Mouse (Mus musculus) ES-Bruce4 (cell line): ENCODE data around the gene BC029722. TPM values are rescaled to one million over a fixed set of nuclear protein-coding genes. Genes with fewer than 3 reads are reported as not detected.

Experiments
- H3K27ac ChIP-seq: 2 replicates; pipeline ENCODE4 v1.5.1; 2012; ENCODE audit warnings: low read length, inconsistent platforms; ENCODE audit not compliant: insufficient read depth
- H3K27me3 ChIP-seq: 2 replicates; pipeline ENCODE4 v1.6.1; 2012; ENCODE audit warnings: mild to moderate bottlenecking, low read length, inconsistent platforms; ENCODE audit not compliant: control insufficient read depth, poor library complexity, insufficient read depth, severe bottlenecking
- H3K36me3 ChIP-seq: 2 replicates; pipeline ENCODE4 v1.6.1; 2012; ENCODE audit warnings: inconsistent platforms, mild to moderate bottlenecking, low read length, moderate library complexity; ENCODE audit not compliant: control insufficient read depth, poor library complexity, insufficient read depth, severe bottlenecking
- H3K4me1 ChIP-seq: one replicate; pipeline ENCODE4 v1.8.1; 2011; ENCODE audit warnings: low read length; ENCODE audit not compliant: control insufficient read depth, insufficient read depth
- H3K4me3 ChIP-seq: 2 replicates; pipeline ENCODE4 v1.5.1; 2011; ENCODE audit warnings: low read depth, mild to moderate bottlenecking, low read length
- H3K9ac ChIP-seq: 2 replicates; pipeline ENCODE4 v1.6.1; 2012; ENCODE audit warnings: low read depth, mild to moderate bottlenecking, inconsistent platforms; ENCODE audit not compliant: poor library complexity, severe bottlenecking
- H3K9me3 ChIP-seq: replicated peaks from 2 replicates; pipeline ENCODE4 v1.6.1; 2012; ENCODE audit warnings: mild to moderate bottlenecking, low read length, inconsistent platforms; ENCODE audit not compliant: control insufficient read depth, poor library complexity, insufficient read depth, severe bottlenecking
- CTCF ChIP-seq: IDR thresholded peaks from one replicate; pipeline ENCODE4 v1.8.1; 2011; ENCODE audit warnings: low read depth, low read length
- EP300 ChIP-seq: IDR thresholded peaks from 2 replicates; pipeline ENCODE4 v1.6.1; 2011; ENCODE audit warnings: low read depth, low read length; ENCODE audit not compliant: insufficient read depth
- POLR2A ChIP-seq: IDR thresholded peaks from one replicate; pipeline ENCODE4 v1.8.1; 2011; ENCODE audit warnings: low read length; ENCODE audit not compliant: insufficient read depth
- polyA plus RNA-seq: library from polyadenylated mRNA; stranded (reverse); fragments of >200 nt; gene quantifications from 2 replicates; pipeline ENCODE4 v1.2.4, GENCODE M21; 2011; ENCODE audit warnings: low read depth; ENCODE audit not compliant: missing spikeins, insufficient read depth, insufficient read length

Gene BC029722
- 10.1 and 11.2 TPM in 2 replicates for polyA plus RNA-seq

DNA sequence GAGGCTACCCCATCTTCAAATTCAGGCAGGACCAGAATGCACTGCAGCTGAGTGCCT lies at the start of gene BC029722:
BC029722 (minus strand) TSS at position 35 of the 57 bp plus-strand sequence.
- H3K9ac ChIP-seq: peak within 1 kb of the TSS; percentile 36
- no peaks in the 10 kb centered on the region for H3K9me3 ChIP-seq
- H3K27me3 ChIP-seq: no peaks in the 10 kb centered on the region
- no peak for TF ChIP-seq POLR2A
- no peak for TF ChIP-seq CTCF
- no peak for TF ChIP-seq EP300
- peaks cover 25% of the 10 kb centered on the region for H3K36me3 ChIP-seq
- H3K4me3 ChIP-seq: peak within 1 kb of the TSS; percentile 67
- H3K4me1 ChIP-seq: peaks cover 6% of the 10 kb centered on the region
- H3K27ac ChIP-seq: peak within 1 kb of the TSS; percentile 51

DNA sequence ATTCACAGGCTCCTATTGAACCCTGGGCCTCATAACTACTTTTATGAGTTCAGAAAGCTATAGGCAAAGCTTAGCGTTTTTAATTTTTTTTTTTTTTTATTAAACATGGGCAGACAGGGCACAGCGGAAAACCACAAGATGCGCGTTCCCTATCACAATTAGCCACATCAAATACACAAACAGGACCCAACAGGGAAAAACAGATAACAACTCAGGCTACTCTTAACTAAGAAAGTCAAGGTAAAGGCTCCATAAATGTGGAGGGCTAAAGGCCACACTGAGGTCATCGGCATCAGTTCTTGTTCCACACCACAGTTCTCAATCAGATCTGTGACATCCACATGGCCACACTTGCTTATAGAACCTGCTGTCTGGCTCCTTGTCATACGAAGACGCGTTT lies 49.1 kb upstream of the BC029722 start:
- TF ChIP-seq POLR2A (no peak), EP300 (no peak), CTCF (no peak)
- H3K4me3 ChIP-seq: no peak overlapping the region
- no peaks in the 10 kb centered on the region for H3K4me1 ChIP-seq
- peaks cover 3% of the 10 kb centered on the region; the same call in 1 of the 2 replicates for H3K36me3 ChIP-seq
- H3K27ac ChIP-seq: no peak overlapping the region
- H3K27me3 ChIP-seq: no peaks in the 10 kb centered on the region
- no peaks in the 10 kb centered on the region for H3K9me3 ChIP-seq
- no peak overlapping the region for H3K9ac ChIP-seq

DNA sequence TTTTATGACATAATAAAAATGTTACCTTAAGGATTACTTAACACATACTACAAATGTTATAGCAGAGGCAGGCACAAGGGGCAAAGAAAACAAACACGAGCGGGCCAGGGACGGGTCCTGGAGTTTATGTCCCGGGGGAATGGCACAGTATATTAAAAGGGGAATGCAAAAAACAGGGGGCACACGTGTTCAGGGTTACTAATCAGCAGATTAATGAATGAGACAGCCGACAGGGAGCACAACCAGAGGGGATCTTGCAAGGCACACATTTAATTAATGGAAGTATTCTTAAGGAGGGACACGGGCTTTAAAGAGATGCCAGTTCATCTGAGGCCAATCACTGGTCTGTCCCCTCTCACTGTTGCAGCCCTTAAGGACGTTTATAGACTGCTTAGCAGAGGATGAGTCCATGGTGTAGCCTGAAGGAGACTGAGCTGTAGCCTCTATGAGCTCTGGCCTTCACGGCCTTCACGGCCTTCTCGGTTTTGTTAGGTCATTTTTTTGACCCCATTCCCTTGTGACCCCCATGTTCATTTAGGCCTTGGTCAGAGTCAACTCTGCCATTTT lies 44.2 kb upstream of the BC029722 start:
- Histone ChIP-seq H3K27ac (no peak overlapping the region), H3K4me1 (no peaks in the 10 kb centered on the region), H3K27me3 (no peaks in the 10 kb centered on the region), H3K36me3 (no peaks in the 10 kb centered on the region), H3K4me3 (no peak overlapping the region), H3K9me3 (no peaks in the 10 kb centered on the region), H3K9ac (no peak overlapping the region)
- TF ChIP-seq EP300 (no peak), CTCF (no peak), POLR2A (no peak)

DNA sequence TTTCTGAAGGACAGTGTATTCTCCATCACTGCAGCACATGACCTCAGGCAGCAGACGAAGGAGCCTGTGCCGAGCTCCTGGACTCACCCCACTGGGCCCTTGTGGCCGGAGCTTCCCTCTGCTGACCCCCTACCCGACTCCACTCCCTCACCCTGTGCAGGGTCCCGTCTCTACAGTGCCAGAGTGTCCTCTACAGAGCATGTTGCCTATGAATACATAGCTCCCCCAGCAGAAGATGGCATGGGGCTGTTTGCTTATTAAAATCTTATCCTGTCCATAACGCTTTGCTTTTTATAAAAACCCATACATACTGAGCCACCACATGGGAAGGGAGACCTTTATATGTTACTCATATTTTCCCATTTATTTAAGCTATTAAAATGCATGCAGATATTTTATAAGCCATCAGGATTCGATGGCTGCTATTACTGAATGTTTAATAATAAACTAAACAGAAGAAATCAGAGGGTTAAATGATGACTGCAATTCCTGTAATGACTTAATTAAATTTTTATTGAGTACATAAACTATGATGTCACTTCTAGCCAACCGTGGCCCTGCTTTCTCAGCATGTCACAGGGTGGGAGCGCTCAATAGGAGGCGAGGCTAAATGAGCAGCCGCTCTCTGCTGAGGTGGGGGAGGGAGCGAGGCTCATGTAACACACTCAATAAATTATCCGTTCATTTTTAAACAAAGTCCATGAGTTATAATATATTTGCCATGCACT lies 43.5 kb upstream of the BC029722 start:
- H3K9ac ChIP-seq: no peak overlapping the region
- H3K9me3 ChIP-seq: no peaks in the 10 kb centered on the region
- H3K4me3 ChIP-seq: no peak overlapping the region
- H3K4me1 ChIP-seq: no peaks in the 10 kb centered on the region
- H3K27me3 ChIP-seq: no peaks in the 10 kb centered on the region
- H3K27ac ChIP-seq: no peak overlapping the region
- no peaks in the 10 kb centered on the region for H3K36me3 ChIP-seq
- no peak for TF ChIP-seq POLR2A
- TF ChIP-seq EP300: no peak
- no peak for TF ChIP-seq CTCF

DNA sequence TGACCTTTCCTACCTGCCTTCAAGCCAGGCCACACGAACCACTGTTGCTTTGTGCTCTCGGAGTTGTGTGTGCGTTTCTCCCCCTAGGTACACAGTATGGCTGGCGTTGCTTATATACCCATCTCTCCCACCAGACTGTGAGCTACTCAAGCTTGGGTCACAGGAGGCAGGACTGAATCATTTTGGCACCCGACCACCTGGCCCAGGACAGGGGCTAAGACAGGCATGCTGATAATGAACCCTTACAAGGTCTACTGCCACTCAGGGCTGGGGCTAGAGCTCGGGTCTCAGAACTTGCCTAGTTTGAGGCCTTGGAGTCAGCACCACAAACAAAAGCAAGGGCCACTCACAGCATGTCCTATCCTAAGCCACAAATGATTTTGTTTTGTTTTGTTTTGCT lies 42.4 kb upstream of the BC029722 start:
- no peaks in the 10 kb centered on the region for H3K4me1 ChIP-seq
- H3K4me3 ChIP-seq: no peak overlapping the region
- H3K9ac ChIP-seq: no peak overlapping the region
- H3K9me3 ChIP-seq: no peaks in the 10 kb centered on the region
- no peaks in the 10 kb centered on the region for H3K36me3 ChIP-seq
- H3K27me3 ChIP-seq: no peaks in the 10 kb centered on the region
- TF ChIP-seq CTCF: no peak
- no peak overlapping the region for H3K27ac ChIP-seq

GRCm38 (mm10) chr2:155860102-155860501 lies 40.9 kb upstream of the BC029722 start:
- TF ChIP-seq CTCF (no peak), POLR2A (no peak), EP300 (no peak)
- Histone ChIP-seq H3K4me3 (no peak overlapping the region), H3K27ac (no peak overlapping the region), H3K9me3 (no peaks in the 10 kb centered on the region), H3K27me3 (no peaks in the 10 kb centered on the region), H3K4me1 (no peaks in the 10 kb centered on the region), H3K9ac (no peak overlapping the region), H3K36me3 (no peaks in the 10 kb centered on the region)
